Mouse (Mus musculus) midbrain, postnatal 0 days (tissue): Measurements from ENCODE around the gene Htra1. TPM values are rescaled to one million over a fixed set of nuclear protein-coding genes. Genes with fewer than 3 reads are reported as not detected.

ENCODE experiments used
- ATAC-seq: fragments of 200-750 bp; cut with Nextera tagmentation; 2 replicates; pipeline ENCODE4 v1.8.0; 2017; ENCODE audit warnings: moderate number of reproducible peaks, mild to moderate bottlenecking, moderate TSS enrichment, moderate library complexity; ENCODE audit not compliant: low FRiP score
- DNase-seq: peaks from one replicate; pipeline ENCODE4 v3.0.0-alpha.2; 2015; ENCODE audit warnings: low spot score
- H3K27ac ChIP-seq: fragments of 300-500 bp; sonication (generic); 2 replicates; pipeline ENCODE4 v1.5.1; 2014; ENCODE audit warnings: low read depth, mild to moderate bottlenecking, low read length, mixed read lengths
- H3K27me3 ChIP-seq: fragments of 300-500 bp; sonication (generic); 2 replicates; pipeline ENCODE4 v1.6.1; 2014; ENCODE audit warnings: low read length, control low read depth, mixed read lengths; ENCODE audit not compliant: insufficient read depth
- H3K36me3 ChIP-seq: fragments of 300-500 bp; sonication (generic); 2 replicates; pipeline ENCODE4 v1.6.1; 2014; ENCODE audit warnings: low read length, control low read depth, mixed read lengths; ENCODE audit not compliant: insufficient read depth
- H3K4me1 ChIP-seq: fragments of 300-500 bp; sonication (generic); 2 replicates; pipeline ENCODE4 v1.6.1; 2014; ENCODE audit warnings: mild to moderate bottlenecking, control low read depth, antibody characterized with exemption, low read length, mixed read lengths; ENCODE audit not compliant: insufficient read depth
- H3K4me2 ChIP-seq: fragments of 300-500 bp; sonication (generic); 2 replicates; pipeline ENCODE4 v1.6.1; 2014; ENCODE audit warnings: low read depth, mild to moderate bottlenecking, low read length, mixed read lengths; ENCODE audit not compliant: poor library complexity, severe bottlenecking
- H3K4me3 ChIP-seq: fragments of 300-500 bp; sonication (generic); 2 replicates; pipeline ENCODE4 v1.5.1; 2014; ENCODE audit warnings: low read depth, mild to moderate bottlenecking, low read length, moderate library complexity
- H3K9ac ChIP-seq: fragments of 300-500 bp; sonication (generic); replicated peaks from 2 replicates; pipeline ENCODE4 v1.6.1; 2014; ENCODE audit warnings: mild to moderate bottlenecking, low read length, moderate library complexity, mixed read lengths; ENCODE audit not compliant: poor library complexity, severe bottlenecking
- H3K9me3 ChIP-seq: fragments of 300-500 bp; sonication (generic); 2 replicates; pipeline ENCODE4 v1.6.1; 2016; ENCODE audit warnings: low read length, control low read depth
- CTCF ChIP-seq: IDR thresholded peaks from 2 replicates; pipeline ENCODE4 v1.5.1; 2016; ENCODE audit warnings: antibody characterized with exemption, mild to moderate bottlenecking
- WGBS: fragments of 180-500 bp; shearing (Covaris S2); extraction: QIAGEN DNeasy Blood & Tissue Kit; methylation state at CpG from one replicate; pipeline ENCODE4 v1.1.7; 2014; 5-methylcytosine and 5-hydroxymethylcytosine counted together
- microRNA-seq: library from miRNA; unstranded; fragments of <30 nt; microRNA quantifications from one replicate; pipeline ENCODE4, GENCODE M21; 2016; ENCODE audit warnings: borderline number of aligned reads
- polyA plus RNA-seq: library from polyadenylated mRNA; unstranded; fragments of >200 nt; fragmentation: Nextera tagmentation; extraction: Ambion mirVana; gene quantifications from 2 replicates; pipeline ENCODE4 v1.2.1, GENCODE M21; 2015
- total RNA-seq: library from RNA; depleted of rRNA; stranded (reverse); fragments of >200 nt; gene quantifications from 2 replicates; pipeline ENCODE4 v1.2.3, GENCODE M21; 2014; rRNA removed

Htra1 gene
- total and polyA plus RNA-seq, 2 experiments from 2014 or later: 31.8 to 32.9 TPM

DNA sequence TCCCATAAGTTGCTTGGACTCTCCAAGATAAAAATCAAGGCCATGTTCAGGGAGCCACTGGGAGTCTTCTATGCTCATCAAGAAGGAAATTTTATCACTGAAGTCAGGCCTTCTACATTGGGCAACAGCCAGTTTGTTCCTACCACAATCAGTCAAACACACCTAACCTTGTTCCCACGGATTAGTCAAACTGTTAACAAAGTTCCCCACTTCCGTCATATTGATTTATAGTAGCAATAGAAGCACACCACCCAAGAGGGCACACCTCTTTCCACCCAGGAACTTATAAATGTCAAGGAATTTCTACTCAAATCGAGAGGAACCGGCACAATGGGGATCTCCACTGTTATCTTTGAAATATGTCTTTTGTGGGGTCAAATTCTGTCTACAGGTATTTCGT lies 95.8 kb downstream of the Htra1 start, which contains the start of gene Dmbt1:
Dmbt1 (plus strand) TSS at position 299 of the 400 bp plus-strand sequence.
- ATAC-seq (no peak), DNase-seq (no peak)
- no peak within 1 kb of the TSS for H3K9ac ChIP-seq

More for the DNA sequence above, 95.8 kb downstream of the Htra1 start, which contains the start of gene Dmbt1:
- no peak within 1 kb of the TSS for H3K27ac ChIP-seq
- no peaks in the 10 kb centered on the region for H3K4me1 ChIP-seq
- no peak within 1 kb of the TSS for H3K4me3 ChIP-seq
- H3K9me3 ChIP-seq: no peaks in the 10 kb centered on the region
- TF ChIP-seq CTCF: no peak
- no peak within 1 kb of the TSS for H3K4me2 ChIP-seq
- no peaks in the 10 kb centered on the region for H3K27me3 ChIP-seq
- WGBS: 88% methylated on average over 5 of the region's 5 CpGs
- no peaks in the 10 kb centered on the region for H3K36me3 ChIP-seq

Small RNA genes lying within 50 kb of the gene (microRNA-seq; reads per million reads assigned to microRNA genes)
- gene Mir7061: 1.3 reads per million

Other genes starting within 250 kb of the Htra1 start
- gene Btbd16, start 162.0 kb upstream of the Htra1 start, total RNA-seq: not detected in 2 replicates
- 0.29 and 0.32 TPM in 2 replicates for gene Btbd16, start 162.0 kb upstream of the Htra1 start, polyA plus RNA-seq
- 94.4 and 106 TPM in 2 replicates for gene Plekha1, start 70.4 kb upstream of the Htra1 start, total RNA-seq
- 46.8 and 51.7 TPM in 2 replicates for gene Plekha1, start 70.4 kb upstream of the Htra1 start, polyA plus RNA-seq
- gene Dmbt1, start 95.9 kb downstream of the Htra1 start, total RNA-seq: 0.05 TPM in 1 of 2 replicates, not detected in the other
- gene Dmbt1, start 95.9 kb downstream of the Htra1 start, polyA plus RNA-seq: 0.14 and 0.16 TPM in 2 replicates
- gene 4933402N03Rik, start 210.2 kb downstream of the Htra1 start, total RNA-seq: not detected in 2 replicates
- not detected in 2 replicates for gene 4933402N03Rik, start 210.2 kb downstream of the Htra1 start, polyA plus RNA-seq
- under 0.01 TPM in 1 of 2 replicates, not detected in the other for gene 5430419D17Rik, start 238.3 kb downstream of the Htra1 start, total RNA-seq
- not detected in 2 replicates for gene 5430419D17Rik, start 238.3 kb downstream of the Htra1 start, polyA plus RNA-seq